Mouse (Mus musculus) spleen, adult 12 weeks (tissue): ENCODE data around the gene Akap13.

Experiments
- DNase-seq: peaks from one replicate; pipeline ENCODE4 v3.0.0; 2022; ENCODE audit warnings: low spot score

Akap13 gene

GRCm38 (mm10) chr7:75559119-75559518 is 103.8 kb downstream of the Akap13 start:
- no peak for DNase-seq

GRCm38 (mm10) chr7:75559915-75560314 is 104.6 kb downstream of the Akap13 start:
- no peak for DNase-seq

- no peak for DNase-seq
Observed at GRCm38 (mm10) chr7:75560566-75560965, 105.2 kb downstream of the Akap13 start.

- DNase-seq, result no peak
Observed at GRCm38 (mm10) chr7:75561134-75561533, 105.8 kb downstream of the Akap13 start.

GRCm38 (mm10) chr7:75568276-75568675 is 112.9 kb downstream of the Akap13 start:
- DNase-seq, result no peak

- DNase-seq, result no peak
Observed at GRCm38 (mm10) chr7:75568883-75569282, 113.5 kb downstream of the Akap13 start.

- no peak for DNase-seq
Observed at GRCm38 (mm10) chr7:75570218-75570617, 114.9 kb downstream of the Akap13 start.

- DNase-seq, result no peak
Observed at GRCm38 (mm10) chr7:75571078-75571477, 115.7 kb downstream of the Akap13 start.

- no peak for DNase-seq
Observed at GRCm38 (mm10) chr7:75572127-75572526, 116.8 kb downstream of the Akap13 start.

- no peak for DNase-seq
Observed at GRCm38 (mm10) chr7:75575120-75575649, 119.9 kb downstream of the Akap13 start.

- DNase-seq, result no peak
Observed at GRCm38 (mm10) chr7:75575800-75576585, 120.7 kb downstream of the Akap13 start.

GRCm38 (mm10) chr7:75576851-75577250 is 121.5 kb downstream of the Akap13 start:
- no peak for DNase-seq

- DNase-seq, result no peak
Observed at GRCm38 (mm10) chr7:75577353-75577752, 122.0 kb downstream of the Akap13 start.

- DNase-seq, result no peak
Observed at GRCm38 (mm10) chr7:75578647-75579046, 123.3 kb downstream of the Akap13 start.

- no peak for DNase-seq
Observed at GRCm38 (mm10) chr7:75582091-75582490, 126.8 kb downstream of the Akap13 start.

- DNase-seq, result no peak
Observed at GRCm38 (mm10) chr7:75584100-75584499, 128.8 kb downstream of the Akap13 start.

- no peak for DNase-seq
Observed at GRCm38 (mm10) chr7:75585409-75585808, 130.1 kb downstream of the Akap13 start.

- peak; percentile 58 for DNase-seq
Observed at GRCm38 (mm10) chr7:75586113-75586512, 130.8 kb downstream of the Akap13 start.

GRCm38 (mm10) chr7:75587727-75588126 is 132.4 kb downstream of the Akap13 start:
- peak; percentile 52 for DNase-seq

- DNase-seq, result no peak
Observed at GRCm38 (mm10) chr7:75589304-75589973, 134.1 kb downstream of the Akap13 start.

- no peak for DNase-seq
Observed at GRCm38 (mm10) chr7:75591961-75592360, 136.6 kb downstream of the Akap13 start.

- DNase-seq, result peak; percentile 44
Observed at GRCm38 (mm10) chr7:75594801-75595200, 139.5 kb downstream of the Akap13 start.

GRCm38 (mm10) chr7:75595268-75595667 is 139.9 kb downstream of the Akap13 start:
- DNase-seq, result no peak
